Mouse (Mus musculus) hindbrain, postnatal 0 days (tissue): Measurements from ENCODE around the gene Nr4a3. TPM values are rescaled to one million over a fixed set of nuclear protein-coding genes. Genes with fewer than 3 reads are reported as not detected.

Experiments
- ATAC-seq: fragments of 200-750 bp; cut with Nextera tagmentation; 2 replicates; pipeline ENCODE4 v1.8.0; 2017; ENCODE audit warnings: mild to moderate bottlenecking, moderate TSS enrichment, moderate library complexity
- DNase-seq: peaks from one replicate; pipeline ENCODE4 v3.0.0-alpha.2; 2015; ENCODE audit warnings: low spot score
- H3K27ac ChIP-seq: fragments of 300-500 bp; sonication (generic); 2 replicates; pipeline ENCODE4 v1.5.1; 2014; ENCODE audit warnings: mild to moderate bottlenecking
- H3K27me3 ChIP-seq: fragments of 300-500 bp; sonication (generic); 2 replicates; pipeline ENCODE4 v1.6.1; 2014; ENCODE audit warnings: low read length, mixed read lengths; ENCODE audit not compliant: insufficient read depth
- H3K36me3 ChIP-seq: fragments of 300-500 bp; sonication (generic); 2 replicates; pipeline ENCODE4 v1.6.1; 2014; ENCODE audit warnings: low read length, mixed read lengths; ENCODE audit not compliant: insufficient read depth
- H3K4me1 ChIP-seq: fragments of 300-500 bp; sonication (generic); 2 replicates; pipeline ENCODE4 v1.6.1; 2014; ENCODE audit warnings: antibody characterized with exemption, low read length, mixed read lengths; ENCODE audit not compliant: insufficient read depth
- H3K4me2 ChIP-seq: fragments of 300-500 bp; sonication (generic); 2 replicates; pipeline ENCODE4 v1.6.1; 2014; ENCODE audit warnings: low read depth, mild to moderate bottlenecking, low read length, moderate library complexity, mixed read lengths
- H3K4me3 ChIP-seq: fragments of 300-500 bp; sonication (generic); 2 replicates; pipeline ENCODE4 v1.5.1; 2014; ENCODE audit warnings: low read length
- H3K9ac ChIP-seq: fragments of 300-500 bp; sonication (generic); replicated peaks from 2 replicates; pipeline ENCODE4 v1.6.1; 2014; ENCODE audit warnings: mild to moderate bottlenecking, low read length, moderate library complexity, mixed read lengths
- H3K9me3 ChIP-seq: fragments of 300-500 bp; sonication (generic); 2 replicates; pipeline ENCODE4 v1.6.1; 2016; ENCODE audit warnings: low read length, mixed read lengths
- CTCF ChIP-seq: IDR thresholded peaks from 2 replicates; pipeline ENCODE4 v1.5.1; 2016; ENCODE audit warnings: antibody characterized with exemption, control low read depth, low read depth
- WGBS: fragments of 180-500 bp; shearing (Covaris S2); extraction: QIAGEN DNeasy Blood & Tissue Kit; methylation state at CpG from one replicate; pipeline ENCODE4 v1.1.7; 2014; 5-methylcytosine and 5-hydroxymethylcytosine counted together
- polyA plus RNA-seq: library from polyadenylated mRNA; unstranded; fragments of >200 nt; fragmentation: Nextera tagmentation; extraction: Ambion mirVana; gene quantifications from 2 replicates; pipeline ENCODE4 v1.2.1, GENCODE M21; 2015
- total RNA-seq: library from RNA; depleted of rRNA; stranded (reverse); fragments of >200 nt; gene quantifications from 2 replicates; pipeline ENCODE4 v1.2.3, GENCODE M21; 2014; rRNA removed

The Nr4a3 gene
- total and polyA plus RNA-seq, 2 experiments from 2014 or later = 1.8 to 2.1 TPM

DNA sequence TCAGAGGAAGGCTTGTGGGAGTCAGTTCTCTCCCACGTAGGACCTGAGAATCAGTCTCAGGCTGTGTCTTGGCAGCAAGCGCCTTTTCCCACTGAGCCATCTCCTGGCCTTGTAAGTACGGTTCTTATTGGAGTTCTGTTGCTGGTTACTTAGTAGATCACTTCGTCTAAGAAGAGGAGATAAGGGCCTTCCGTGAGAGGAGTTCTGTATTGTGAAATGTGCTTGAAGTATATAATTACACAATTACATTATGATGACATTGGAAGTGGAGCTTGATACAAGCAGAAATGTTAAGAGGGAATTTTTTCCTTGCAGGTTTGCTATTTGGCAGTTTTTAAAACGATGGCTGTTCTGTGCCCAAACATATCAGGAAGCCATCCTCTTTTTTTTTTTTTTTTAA lies 85.4 kb downstream of the Nr4a3 start:
- Histone ChIP-seq H3K36me3 (no peaks in the 10 kb centered on the region), H3K27me3 (no peaks in the 10 kb centered on the region), H3K4me2 (no peak overlapping the region), H3K9ac (no peak overlapping the region), H3K4me3 (no peak overlapping the region), H3K27ac (no peak overlapping the region), H3K9me3 (no peaks in the 10 kb centered on the region), H3K4me1 (no peaks in the 10 kb centered on the region)
- no peak for ATAC-seq
- no peak for DNase-seq
- WGBS = 79% methylated on average over 6 of the region's 6 CpGs
- TF ChIP-seq CTCF = no peak

DNA sequence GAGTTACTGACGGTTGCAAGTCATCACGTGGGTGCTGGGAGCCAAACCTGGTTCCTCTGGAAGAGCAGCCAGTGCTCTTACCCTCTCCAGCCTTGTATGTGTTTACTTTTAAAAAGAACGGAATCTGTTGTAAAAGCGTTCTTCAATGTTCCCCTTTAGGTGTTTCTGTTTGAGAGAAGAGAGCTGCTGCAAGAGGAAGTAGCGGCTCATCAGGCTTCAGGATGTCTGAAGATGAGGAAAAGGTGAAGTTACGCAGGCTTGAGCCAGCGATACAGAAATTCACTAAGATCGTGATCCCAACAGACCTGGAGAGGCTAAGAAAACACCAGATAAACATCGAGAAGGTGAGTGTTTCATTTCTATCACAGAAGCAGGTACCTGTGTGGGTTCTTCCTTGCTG lies 86.7 kb downstream of the Nr4a3 start:
- no peak overlapping the region for H3K4me3 ChIP-seq
- H3K4me2 ChIP-seq = no peak overlapping the region
- no peaks in the 10 kb centered on the region for H3K4me1 ChIP-seq
- no peak for TF ChIP-seq CTCF
- H3K9me3 ChIP-seq = no peaks in the 10 kb centered on the region
- H3K27ac ChIP-seq = no peak overlapping the region
- 97% methylated on average over 9 of the region's 9 CpGs for WGBS
- H3K36me3 ChIP-seq = no peaks in the 10 kb centered on the region
- no peak overlapping the region for H3K9ac ChIP-seq
- H3K27me3 ChIP-seq = no peaks in the 10 kb centered on the region
- DNase-seq (no peak), ATAC-seq (no peak)

DNA sequence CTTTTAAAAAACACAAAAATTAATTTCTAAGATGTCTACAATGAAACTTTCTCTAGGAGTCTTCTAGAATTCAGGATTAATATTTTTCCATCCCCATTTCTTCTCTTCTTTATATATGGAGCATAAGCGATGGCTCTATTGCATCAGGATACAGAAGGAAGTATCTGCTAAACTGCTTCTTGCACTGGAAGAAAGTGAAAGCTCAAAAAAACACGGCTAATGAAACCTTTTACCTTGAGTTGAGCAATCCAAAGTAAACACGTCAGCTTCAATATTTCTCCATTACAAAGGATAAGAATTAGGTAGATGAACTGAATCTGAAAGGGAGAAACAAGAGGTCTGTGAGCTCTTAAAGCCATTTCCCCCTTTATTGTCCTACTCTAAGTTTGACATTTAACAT lies 87.8 kb downstream of the Nr4a3 start:
- H3K27me3 ChIP-seq = no peaks in the 10 kb centered on the region
- WGBS = 94% methylated on average over 3 of the region's 3 CpGs

More for the DNA sequence above, 87.8 kb downstream of the Nr4a3 start:
- Histone ChIP-seq H3K36me3 (no peaks in the 10 kb centered on the region), H3K4me1 (no peaks in the 10 kb centered on the region), H3K4me3 (no peak overlapping the region), H3K27ac (no peak overlapping the region), H3K9ac (no peak overlapping the region), H3K4me2 (no peak overlapping the region), H3K9me3 (no peaks in the 10 kb centered on the region)
- no peak for DNase-seq
- ATAC-seq = no peak
- no peak for TF ChIP-seq CTCF

Other genes with a start within 250 kb of the Nr4a3 start
- 15.6 and 23.0 TPM in 2 replicates for gene Stx17, start 79.8 kb downstream of the Nr4a3 start, total RNA-seq
- gene Stx17, start 79.8 kb downstream of the Nr4a3 start, polyA plus RNA-seq = 25.4 and 27.7 TPM in 2 replicates
- gene Erp44, start 234.4 kb downstream of the Nr4a3 start, total RNA-seq = 15.1 and 27.3 TPM in 2 replicates
- gene Erp44, start 234.4 kb downstream of the Nr4a3 start, polyA plus RNA-seq = 50.4 and 52.5 TPM in 2 replicates
- gene Invs, start 234.6 kb downstream of the Nr4a3 start, total RNA-seq = 4.7 and 10.9 TPM in 2 replicates
- 2.9 and 3.4 TPM in 2 replicates for gene Invs, start 234.6 kb downstream of the Nr4a3 start, polyA plus RNA-seq